ENCODE assay signal across 14 mouse cellular contexts in genomic region chr6:50328901-50329300, GRCm38 (mm10).
DNase-seq lines count a peak whose midpoint lies in the region; ATAC-seq and TF ChIP-seq lines count a peak whose summit lies in the region.
"Had no signal": no experiment of that assay in that cellular context is flagged by ENCODE, and none has a peak within 500 bp of the region (broad histone marks: within the 10 kb centered on the region; RNA-seq: fewer than 3 reads in every experiment).

No protein-coding gene starts in this region.

- WGBS in heart, embryonic 16.5 days: 27% methylated on average over 7 of the region's 7 CpGs
- 36% methylated on average over 7 of the region's 7 CpGs for WGBS in embryonic facial prominence, embryonic 13.5 days
- 25% methylated on average over 7 of the region's 7 CpGs for WGBS in lung, embryonic 14.5 days

- peaks cover 21% of the 10 kb centered on the region for H3K4me1 ChIP-seq in heart, embryonic 16.5 days (ENCODE audit: control insufficient read depth, insufficient read depth, low read length)
- peaks cover 3% of the 10 kb centered on the region; the same call in 1 of the 2 replicates for H3K4me1 ChIP-seq in embryonic facial prominence, embryonic 13.5 days
- H3K4me1 ChIP-seq in lung, embryonic 14.5 days (ENCODE audit: insufficient read depth): peaks cover 6% of the 10 kb centered on the region; the same call in 1 of the 2 replicates
- H3K4me1 ChIP-seq: neural tube, embryonic 12.5 days had no signal

- 0 out of 2 replicates have a peak overlapping the region, but pooled peaks have one; percentile 10 for H3K4me2 ChIP-seq in heart, embryonic 16.5 days (ENCODE audit: low read depth, low read length)
- H3K4me2 ChIP-seq in embryonic facial prominence, embryonic 13.5 days: no peak overlapping the region
- no peak overlapping the region; the same call in 1 of the 2 replicates for H3K4me2 ChIP-seq in lung, embryonic 14.5 days
- H3K4me2 ChIP-seq: liver, embryonic 11.5 days; neural tube, embryonic 12.5 days had no signal

- no peaks in the 10 kb centered on the region for H3K27me3 ChIP-seq in heart, embryonic 16.5 days (ENCODE audit: control insufficient read depth, insufficient read depth, low read length)
- no peaks in the 10 kb centered on the region for H3K27me3 ChIP-seq in embryonic facial prominence, embryonic 13.5 days
- H3K27me3 ChIP-seq in lung, embryonic 14.5 days (ENCODE audit: insufficient read depth, low read length): no peaks in the 10 kb centered on the region
- H3K27me3 ChIP-seq: neural tube, embryonic 12.5 days had no signal

- no peak overlapping the region for H3K4me3 ChIP-seq in heart, embryonic 16.5 days (ENCODE audit: low read length)
- H3K4me3 ChIP-seq in embryonic facial prominence, embryonic 13.5 days: no peak overlapping the region
- H3K4me3 ChIP-seq in lung, embryonic 14.5 days (ENCODE audit: low read depth, low read length): no peak overlapping the region
- H3K4me3 ChIP-seq: erythroblast, embryonic 14.5 days; neural tube, embryonic 12.5 days had no signal

- DNase-seq in heart, adult 11 months: no peak
- DNase-seq in Muller cell, postnatal 12 days (ENCODE audit: inconsistent ontology term): peak; percentile 20
- DNase-seq in lung, embryonic 14.5 days: peak; percentile 60
- no peak for DNase-seq in thymus, postnatal 0 days (ENCODE audit: low spot score)
- DNase-seq in frontal cortex, postnatal 10 days (ENCODE audit: low spot score in 2 of 2): no peak
- no peak for DNase-seq in cerebellum, adult 8-10 months
- DNase-seq: adrenal gland, adult 8-10 months; cerebellum, adult 2 months; right cerebral cortex, postnatal 14 days had no signal

- H3K9me3 ChIP-seq in heart, embryonic 16.5 days (replicated peaks; ENCODE audit: control insufficient read depth, low read length): no peaks in the 10 kb centered on the region
- H3K9me3 ChIP-seq in embryonic facial prominence, embryonic 13.5 days: no peaks in the 10 kb centered on the region
- no peaks in the 10 kb centered on the region for H3K9me3 ChIP-seq in lung, embryonic 14.5 days (ENCODE audit: low read depth, low read length)
- H3K9me3 ChIP-seq: neural tube, embryonic 12.5 days had no signal

- TF ChIP-seq CTCF in lung, embryonic 14.5 days (IDR thresholded peaks at IDR 0.05; ENCODE audit: low read depth): no peak

- peaks cover 3% of the 10 kb centered on the region; the same call in 1 of the 2 replicates for H3K36me3 ChIP-seq in heart, embryonic 16.5 days (ENCODE audit: control insufficient read depth, insufficient read depth)
- peaks cover 20% of the 10 kb centered on the region; the same call in 1 of the 2 replicates for H3K36me3 ChIP-seq in embryonic facial prominence, embryonic 13.5 days
- H3K36me3 ChIP-seq in lung, embryonic 14.5 days (ENCODE audit: insufficient read depth): no peaks in the 10 kb centered on the region
- H3K36me3 ChIP-seq: neural tube, embryonic 12.5 days had no signal

- H3K27ac ChIP-seq in heart, embryonic 16.5 days (ENCODE audit: low read length): peak overlapping the region; percentile 25; the same call in 1 of the 2 replicates
- peak overlapping the region; percentile 22; the same call in 1 of the 2 replicates for H3K27ac ChIP-seq in embryonic facial prominence, embryonic 13.5 days
- H3K27ac ChIP-seq in lung, embryonic 14.5 days (ENCODE audit: low read depth): 0 out of 2 replicates have a peak overlapping the region, but pooled peaks have one; percentile 24
- H3K27ac ChIP-seq: neural tube, embryonic 12.5 days had no signal

- H3K9ac ChIP-seq in heart, embryonic 16.5 days (ENCODE audit: low read length): peak overlapping the region; percentile 3; the same call in 1 of the 2 replicates
- H3K9ac ChIP-seq in embryonic facial prominence, embryonic 13.5 days: no peak overlapping the region
- no peak overlapping the region for H3K9ac ChIP-seq in lung, embryonic 14.5 days
- H3K9ac ChIP-seq: neural tube, embryonic 12.5 days had no signal

- ATAC-seq in heart, embryonic 16.5 days (replicated peaks; ENCODE audit: extremely low read depth, insufficient read depth, low FRiP score): no peak
- no peak for ATAC-seq in embryonic facial prominence, embryonic 13.5 days (ENCODE audit: insufficient number of reproducible peaks, insufficient read depth, low FRiP score, low TSS enrichment, low read depth)
- peak; percentile 84; the same call in 1 of the 2 replicates for ATAC-seq in lung, embryonic 14.5 days (ENCODE audit: insufficient read depth)

Comparison
In these comparisons a context has a peak if more than half of its experiments do, and no peak if none do; other contexts are left out.
1. DNase-seq: peak in Muller cell, postnatal 12 days (single experiment) and lung, embryonic 14.5 days (single experiment); none in heart, adult 11 months (single experiment), thymus, postnatal 0 days (single experiment), frontal cortex, postnatal 10 days (0 of 2) and cerebellum, adult 8-10 months (single experiment).
2. Peak in every context shown above with its lines, with median percentiles within 50 percentile points of each other: H3K27ac ChIP-seq.